Mouse (Mus musculus) right cerebral cortex, postnatal 4 days (tissue): Measurements from ENCODE around the gene Epb41l5.
A peak's percentile ranks its signal among the peaks of the same experiment; 100 is the strongest.

Experiments
- DNase-seq: peaks from one replicate; pipeline ENCODE4 v3.0.0-alpha.2; 2022

Gene Epb41l5

GRCm38 (mm10) chr1:119533093-119533805 is 115.6 kb downstream of the Epb41l5 start:
- peak; percentile 42 for DNase-seq

DNA sequence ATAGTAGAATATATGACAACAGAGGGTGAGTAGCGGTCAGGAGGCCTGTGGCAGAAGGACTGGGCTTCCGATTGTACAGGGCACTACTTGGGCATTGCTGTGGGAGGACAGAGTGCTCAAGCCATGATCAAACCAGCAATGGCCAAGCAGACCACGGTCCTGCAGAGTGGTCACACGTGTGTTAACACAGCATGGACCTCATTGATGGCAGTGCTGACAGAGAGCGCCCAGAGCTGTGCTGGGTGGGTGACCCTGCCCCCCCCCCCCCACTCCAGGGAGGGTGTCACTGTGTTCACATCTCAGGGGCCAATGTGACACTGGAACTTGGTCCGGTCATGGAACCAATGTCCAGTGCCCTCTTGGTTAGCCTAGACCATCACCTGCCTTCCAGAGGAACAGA is 116.6 kb downstream of the Epb41l5 start:
- DNase-seq = no peak

- DNase-seq = no peak
Observed at GRCm38 (mm10) chr1:119530941-119531340, 117.9 kb downstream of the Epb41l5 start.

DNA sequence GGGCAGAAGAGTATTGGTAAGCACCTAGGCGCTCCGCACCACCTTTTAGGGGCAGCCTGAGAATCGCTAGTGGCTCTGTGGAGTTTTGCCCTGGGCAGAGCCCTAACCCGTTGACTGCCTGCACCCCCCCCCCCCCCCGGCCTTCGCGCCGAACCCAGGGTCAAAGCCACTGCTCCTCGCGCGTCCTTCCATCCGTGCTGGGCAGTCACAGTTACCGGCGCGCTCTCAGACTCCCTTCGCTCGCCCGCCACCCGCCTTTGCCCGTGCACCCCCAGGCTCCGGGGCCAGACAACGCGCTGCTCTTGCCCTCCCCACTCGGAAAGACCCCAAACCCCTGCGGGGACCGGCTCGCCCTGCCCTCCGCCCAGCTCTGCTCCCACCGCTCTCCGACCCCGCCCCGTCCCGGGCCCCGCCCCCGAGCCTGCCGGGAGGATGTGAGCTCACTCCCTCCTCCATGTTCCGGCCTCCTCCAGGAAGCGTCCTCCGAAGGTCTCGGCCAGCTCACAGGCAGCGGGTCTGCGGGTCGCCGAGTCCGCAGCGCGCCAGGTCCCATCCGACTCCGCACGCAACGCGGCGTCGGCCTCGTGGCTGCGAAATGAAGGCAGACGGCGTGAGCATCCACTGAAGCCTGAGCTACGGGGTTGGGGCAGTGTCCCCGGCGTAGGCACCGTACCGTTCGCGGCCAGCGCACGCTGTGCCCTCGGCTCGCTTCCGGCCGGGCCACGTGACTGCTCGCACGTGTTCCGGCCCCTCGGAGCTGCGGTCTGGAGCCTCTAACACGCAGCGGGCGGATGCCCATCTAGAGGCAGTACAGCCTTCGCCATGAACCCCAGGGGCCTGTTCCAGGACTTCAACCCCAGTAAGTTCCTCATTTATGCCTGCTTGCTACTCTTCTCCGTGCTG is 122.9 kb downstream of the Epb41l5 start, which contains the start of gene Tmem185b:
Tmem185b (plus strand) TSS at position 472 of the 903 bp plus-strand sequence.
- peak; percentile 88 for DNase-seq

DNA sequence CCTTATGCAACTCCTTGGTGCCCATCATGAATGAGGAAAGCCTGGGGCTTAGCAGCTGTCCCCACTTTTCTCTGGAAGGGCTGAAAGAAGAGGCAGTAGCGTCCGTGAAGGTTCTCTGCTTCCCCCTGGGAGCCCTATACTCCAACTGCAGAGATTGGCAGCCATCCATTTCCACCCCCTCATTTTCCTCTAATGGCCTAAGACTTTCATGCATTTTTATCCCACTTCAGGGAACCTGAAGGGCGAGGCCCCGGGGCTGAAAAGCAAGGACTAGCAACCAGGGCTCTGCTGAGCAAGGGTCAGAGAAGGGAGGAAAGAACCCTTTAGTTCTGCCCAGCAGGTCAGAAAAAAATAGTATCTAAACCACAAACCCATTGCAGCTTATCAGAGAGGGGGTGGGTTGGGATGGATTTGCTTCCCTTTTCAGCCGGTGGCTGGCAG is 123.8 kb downstream of the Epb41l5 start:
- DNase-seq = peak; percentile 45

GRCm38 (mm10) chr1:119523826-119524225 is 125.0 kb downstream of the Epb41l5 start:
- no peak for DNase-seq

DNA sequence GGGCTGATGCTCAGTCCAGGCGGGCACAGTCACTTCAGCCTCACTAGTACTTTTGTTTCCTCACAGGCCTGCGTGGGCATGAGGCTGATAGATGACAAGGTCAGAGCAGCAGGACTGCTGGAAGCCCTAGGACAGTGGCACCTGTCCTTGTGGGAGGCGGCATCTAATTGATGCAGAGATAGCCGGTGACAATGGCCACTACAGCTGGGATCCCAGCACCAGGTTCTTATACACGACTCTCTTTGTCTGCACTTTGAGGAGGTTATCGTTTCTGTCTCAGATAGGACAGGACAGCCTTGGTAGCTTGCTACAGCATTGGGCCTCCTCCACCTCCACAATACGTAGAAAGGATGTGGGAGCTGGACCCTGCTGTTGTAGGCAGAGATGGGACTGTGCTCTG is 125.4 kb downstream of the Epb41l5 start:
- no peak for DNase-seq

- DNase-seq = no peak
Observed at GRCm38 (mm10) chr1:119522726-119523125, 126.1 kb downstream of the Epb41l5 start.

- DNase-seq = no peak
Observed at GRCm38 (mm10) chr1:119521681-119522080, 127.1 kb downstream of the Epb41l5 start.

GRCm38 (mm10) chr1:119521029-119521428 is 127.8 kb downstream of the Epb41l5 start:
- DNase-seq = no peak

- DNase-seq = no peak
Observed at GRCm38 (mm10) chr1:119519286-119519685, 129.5 kb downstream of the Epb41l5 start.

DNA sequence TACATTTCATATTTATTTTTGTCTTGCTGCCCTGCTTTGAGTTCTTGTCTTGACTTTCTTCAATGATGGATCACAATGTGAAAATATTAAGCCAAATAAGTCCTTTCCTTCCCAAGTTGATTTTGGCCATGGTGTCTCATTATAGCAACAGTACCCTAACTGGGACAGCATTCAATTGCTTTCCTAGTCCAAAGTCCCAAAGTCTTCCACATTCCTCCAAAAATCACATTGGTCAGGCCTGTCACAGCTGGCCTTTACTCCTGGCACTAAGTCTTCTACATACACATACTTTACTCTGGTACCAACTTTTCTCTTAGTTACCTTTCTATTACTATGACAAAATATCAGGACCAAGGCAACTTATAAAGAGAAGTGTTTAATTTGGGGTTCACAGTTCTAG is 130.0 kb downstream of the Epb41l5 start:
- no peak for DNase-seq

GRCm38 (mm10) chr1:119518060-119518459 is 130.7 kb downstream of the Epb41l5 start:
- DNase-seq = peak; percentile 27

GRCm38 (mm10) chr1:119510857-119511256 is 137.9 kb downstream of the Epb41l5 start:
- no peak for DNase-seq

- DNase-seq = no peak
Observed at GRCm38 (mm10) chr1:119510409-119510808, 138.4 kb downstream of the Epb41l5 start.

DNA sequence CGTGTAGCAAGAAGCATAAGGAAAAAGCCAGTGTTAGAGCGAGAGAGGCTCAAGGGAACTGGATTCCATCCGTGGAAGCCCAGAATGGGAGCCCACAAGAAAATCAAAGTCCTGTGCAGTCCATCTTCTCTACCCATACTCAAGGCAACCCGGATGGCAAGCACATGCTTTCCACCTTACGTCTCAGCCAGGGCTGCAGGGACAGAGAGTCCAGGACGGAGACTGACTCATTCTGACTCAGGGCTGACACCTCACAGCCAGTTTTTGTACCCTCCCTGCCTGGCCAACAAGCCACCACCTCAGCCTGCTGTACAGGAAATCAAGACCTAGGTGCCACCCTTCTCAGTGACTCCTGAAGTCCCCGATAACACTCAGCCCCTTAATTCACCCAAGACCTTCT is 139.3 kb downstream of the Epb41l5 start:
- no peak for DNase-seq

GRCm38 (mm10) chr1:119508548-119508947 is 140.3 kb downstream of the Epb41l5 start:
- no peak for DNase-seq

GRCm38 (mm10) chr1:119505951-119506350 is 142.8 kb downstream of the Epb41l5 start:
- DNase-seq = no peak

- DNase-seq = peak; percentile 86
Observed at GRCm38 (mm10) chr1:119504260-119505062, 144.3 kb downstream of the Epb41l5 start, which contains the start of gene Ralb. Ralb (minus strand) TSS chr1:119504794.

DNA sequence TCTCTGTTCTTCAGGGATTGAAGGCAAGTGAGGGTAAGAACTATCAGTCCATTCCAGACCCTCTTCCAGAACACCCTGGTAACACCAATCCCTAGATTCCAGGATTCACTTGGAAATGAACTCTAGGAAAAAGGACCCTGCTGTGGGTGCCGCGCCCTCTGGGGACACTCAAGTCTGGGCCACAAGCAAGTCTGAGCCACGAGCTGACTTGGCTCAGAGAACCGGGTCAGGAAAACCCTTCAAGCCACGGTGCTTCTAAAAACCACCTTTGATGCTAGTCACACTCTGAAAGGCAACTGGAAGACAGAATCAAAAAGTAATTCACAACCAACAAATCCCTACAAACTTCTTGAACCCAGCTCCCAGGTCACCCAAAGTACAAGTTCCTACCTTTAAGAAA is 145.0 kb downstream of the Epb41l5 start:
- DNase-seq = no peak

GRCm38 (mm10) chr1:119503181-119503580 is 145.6 kb downstream of the Epb41l5 start:
- DNase-seq = no peak

DNA sequence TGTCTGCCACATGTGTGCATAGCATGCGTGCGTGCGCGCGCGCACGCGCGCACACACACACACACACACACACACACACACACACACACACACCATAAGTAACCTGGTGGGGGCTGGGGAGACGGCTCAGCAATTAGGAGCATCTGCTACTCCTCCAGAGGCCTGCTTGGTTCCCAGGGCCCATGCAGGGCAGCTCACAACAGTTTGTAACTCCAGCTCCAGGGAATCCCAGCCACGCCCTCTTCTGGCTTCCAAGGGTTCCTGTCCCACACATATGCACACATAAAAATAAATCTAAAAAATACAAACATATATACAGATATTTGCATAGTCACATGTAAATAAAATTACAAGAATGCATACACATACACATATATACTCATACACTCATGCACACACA is 146.1 kb downstream of the Epb41l5 start:
- no peak for DNase-seq

GRCm38 (mm10) chr1:119501881-119502280 is 146.9 kb downstream of the Epb41l5 start:
- DNase-seq = no peak
